Mouse (Mus musculus): Measurements from ENCODE around the gene Hnrnpa2b1. TPM values are rescaled to one million over a fixed set of nuclear protein-coding genes. Genes with fewer than 3 reads are reported as not detected.
"Not testable (repeated sequence)": the region's sequence is repeated elsewhere in the genome, so short reads cannot be mapped to it uniquely, and the experiment has no call there.

Hnrnpa2b1 gene
- total RNA-seq (2021) = 100 to 1,000 TPM; 301 to 314 TPM
- long read RNA-seq, experiment 1, transcript Hnrnpa2b1-204 (11 exons, 1,638 nt) = major isoform, 102 of 1,489 reads
- long read RNA-seq, experiment 1, transcript Hnrnpa2b1-203 (12 exons, 1,728 nt) = minor isoform, 13 of 1,489 reads
- long read RNA-seq, experiment 1, transcript Hnrnpa2b1-210 (10 exons, 1,518 nt) = minor isoform, 18 of 1,489 reads
- long read RNA-seq, experiment 1, transcript Hnrnpa2b1-202 (12 exons, 1,662 nt) = minor isoform, 13 of 1,489 reads
- long read RNA-seq, experiment 1, partial matches to known transcripts = 1,199 of 1,489 reads
- long read RNA-seq, experiment 1, other reads (novel, unspliced or antisense) = 141 of 1,489 reads
- long read RNA-seq, experiment 2, transcript Hnrnpa2b1-202 (12 exons, 1,662 nt) = minor isoform, 7 of 885 reads
- long read RNA-seq, experiment 2, transcript Hnrnpa2b1-204 (11 exons, 1,638 nt) = major isoform, 100 of 885 reads
- long read RNA-seq, experiment 2, transcript Hnrnpa2b1-210 (10 exons, 1,518 nt) = minor isoform, 26 of 885 reads
- long read RNA-seq, experiment 2, transcript Hnrnpa2b1-203 (12 exons, 1,728 nt) = minor isoform, 19 of 885 reads
- long read RNA-seq, experiment 2, partial matches to known transcripts = 597 of 885 reads
- long read RNA-seq, experiment 2, other reads (novel, unspliced or antisense) = 134 of 885 reads

- DNase-seq = peak; percentile 97
These were observed at the start of gene Hnrnpa2b1 for GRCm38 (mm10) chr6:51469715-51470310. Gene Hnrnpa2b1 (minus strand): TSS chr6:51469894.

DNA sequence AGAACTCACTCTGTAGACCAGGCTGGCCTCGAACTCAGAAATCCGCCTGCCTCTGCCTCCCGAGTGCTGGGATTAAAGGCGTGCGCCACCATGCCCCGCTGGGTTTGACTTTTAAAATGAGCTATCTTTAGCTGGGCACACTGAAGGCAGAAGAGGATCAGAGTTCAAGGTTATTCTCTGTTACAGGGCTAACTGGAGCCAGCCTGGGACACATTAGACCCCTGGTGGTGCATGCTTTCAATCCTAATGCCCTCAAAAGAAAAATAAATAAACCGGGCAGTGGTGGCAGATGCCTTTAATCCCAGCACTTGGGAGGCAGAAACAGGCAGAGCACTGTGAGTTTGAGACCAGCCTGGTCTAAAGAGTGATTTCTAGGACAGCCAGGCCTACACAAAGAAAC, 45.2 kb upstream of the Hnrnpa2b1 start:
- DNase-seq = no peak

DNA sequence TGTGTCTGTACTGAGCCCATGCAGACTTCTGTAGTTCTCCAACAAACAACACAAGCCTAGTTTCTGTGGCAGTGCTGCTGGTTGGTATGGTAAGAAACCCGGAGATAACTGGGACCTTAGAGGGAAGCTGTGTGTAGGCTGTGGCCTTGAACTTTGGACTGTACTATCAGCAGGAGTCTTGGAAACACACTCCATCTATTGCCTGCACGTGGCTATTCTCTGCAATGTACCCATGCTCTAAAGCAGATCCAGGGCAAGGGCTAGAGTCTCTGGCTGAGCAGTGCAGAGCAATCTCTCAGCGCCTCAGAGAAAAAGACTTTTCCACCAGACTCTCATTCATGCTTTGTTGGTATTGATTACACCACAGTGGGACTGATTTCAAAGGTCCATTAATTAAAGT, 44.1 kb upstream of the Hnrnpa2b1 start:
- no peak for DNase-seq

DNA sequence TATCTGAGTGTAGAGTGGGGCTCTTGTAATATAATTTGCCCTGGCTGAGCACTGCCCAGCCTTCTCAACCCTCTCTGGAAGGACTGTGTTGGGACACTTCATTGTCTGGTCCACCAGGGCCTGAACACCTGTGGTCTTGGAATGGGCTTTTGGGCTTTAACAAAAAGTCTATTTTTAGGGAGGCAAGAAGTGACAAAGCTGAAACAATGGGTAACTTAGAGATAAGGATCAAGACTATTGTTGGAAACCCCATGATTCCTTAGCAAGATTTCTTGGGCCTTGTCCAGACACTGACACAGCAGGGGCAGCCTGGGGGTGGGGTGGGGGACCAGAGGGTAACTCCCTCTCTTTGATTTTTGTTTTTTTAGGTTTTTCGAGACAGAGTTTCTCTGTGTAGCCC, 41.3 kb upstream of the Hnrnpa2b1 start:
- no peak for DNase-seq

- DNase-seq = no peak
These were observed 40.4 kb upstream of the Hnrnpa2b1 start for GRCm38 (mm10) chr6:51510094-51510493.

DNA sequence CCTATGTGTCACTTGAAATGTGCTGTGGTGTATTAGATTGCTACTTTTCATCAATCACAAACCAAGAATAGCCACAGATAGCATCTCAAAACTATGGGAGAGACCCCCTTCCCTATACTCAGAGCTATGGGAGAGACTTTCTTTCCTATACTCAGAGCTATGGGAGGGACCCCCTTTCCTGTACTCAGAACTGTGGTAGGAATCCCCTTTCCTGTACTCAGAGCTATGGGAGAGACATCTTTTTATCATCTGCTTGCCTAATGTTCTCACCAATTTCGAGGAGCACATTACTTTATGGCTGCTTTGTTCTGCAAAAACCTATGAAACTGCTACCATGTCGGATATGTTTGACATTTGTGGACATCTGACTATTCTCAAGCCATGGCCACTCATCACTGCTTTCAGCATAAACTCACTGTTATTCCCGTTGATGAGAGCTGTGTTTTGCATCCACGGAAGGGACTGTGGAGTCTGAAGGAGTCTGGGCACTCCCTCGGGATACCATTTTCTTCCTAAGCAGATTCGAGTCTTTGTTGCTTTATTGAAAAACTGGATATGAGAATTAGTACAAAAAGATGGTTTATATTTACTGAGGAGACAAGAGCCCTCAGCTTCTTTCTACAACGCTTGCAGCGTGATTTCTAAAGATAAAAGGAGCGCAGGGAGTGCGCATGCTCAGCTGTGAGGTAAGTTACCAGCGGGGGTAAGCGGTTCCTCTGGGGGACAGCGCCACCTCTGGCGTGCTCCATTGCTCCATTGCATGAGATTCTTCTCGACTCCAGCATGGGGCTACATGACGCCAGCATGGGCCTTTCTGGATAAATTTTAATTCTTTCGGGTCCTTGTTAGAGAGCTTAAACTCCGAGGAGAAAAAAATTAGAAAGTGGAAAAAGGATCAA, 39.3 kb upstream of the Hnrnpa2b1 start:
- DNase-seq = peak; percentile 26

DNA sequence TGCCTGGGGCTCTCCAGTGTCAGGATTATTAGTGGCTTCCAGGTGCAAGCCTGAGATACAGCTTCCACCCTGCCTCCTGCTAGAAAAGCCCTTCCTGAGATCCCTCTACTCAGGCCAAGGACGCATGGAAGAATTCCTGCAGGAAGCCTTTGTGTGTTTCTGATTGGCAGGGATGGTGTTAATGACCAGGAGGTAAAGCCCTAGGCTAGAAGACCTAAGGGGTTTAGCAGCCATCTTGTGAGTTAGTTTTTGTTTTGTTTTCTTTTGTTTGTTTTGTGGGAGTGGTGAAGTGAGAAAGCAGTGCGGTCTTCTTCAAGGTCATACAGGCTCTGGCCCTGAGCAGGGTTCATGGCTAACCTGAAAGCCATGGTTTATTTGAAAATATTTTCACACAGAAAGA, 37.9 kb upstream of the Hnrnpa2b1 start:
- no peak for DNase-seq

DNA sequence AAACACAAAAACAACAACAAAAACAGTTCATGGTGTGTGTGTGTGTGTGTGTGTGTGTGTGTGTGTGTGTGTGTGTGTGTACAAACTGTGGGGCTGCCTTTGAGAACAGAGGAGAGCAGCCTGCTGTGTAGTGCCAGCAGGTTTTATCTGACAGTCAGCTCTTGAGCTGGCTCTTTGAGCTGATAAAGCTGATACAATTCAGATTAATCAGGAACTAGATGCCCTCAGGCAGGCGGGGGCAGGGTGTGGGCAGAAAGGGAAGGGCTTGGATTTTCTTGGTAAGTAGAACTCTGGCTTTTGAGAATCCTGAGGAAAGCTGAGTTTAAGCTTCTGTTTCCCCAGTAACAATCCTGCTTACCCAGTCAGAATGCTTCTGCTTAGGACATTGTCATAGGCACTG, 36.0 kb upstream of the Hnrnpa2b1 start:
- DNase-seq = no peak

DNA sequence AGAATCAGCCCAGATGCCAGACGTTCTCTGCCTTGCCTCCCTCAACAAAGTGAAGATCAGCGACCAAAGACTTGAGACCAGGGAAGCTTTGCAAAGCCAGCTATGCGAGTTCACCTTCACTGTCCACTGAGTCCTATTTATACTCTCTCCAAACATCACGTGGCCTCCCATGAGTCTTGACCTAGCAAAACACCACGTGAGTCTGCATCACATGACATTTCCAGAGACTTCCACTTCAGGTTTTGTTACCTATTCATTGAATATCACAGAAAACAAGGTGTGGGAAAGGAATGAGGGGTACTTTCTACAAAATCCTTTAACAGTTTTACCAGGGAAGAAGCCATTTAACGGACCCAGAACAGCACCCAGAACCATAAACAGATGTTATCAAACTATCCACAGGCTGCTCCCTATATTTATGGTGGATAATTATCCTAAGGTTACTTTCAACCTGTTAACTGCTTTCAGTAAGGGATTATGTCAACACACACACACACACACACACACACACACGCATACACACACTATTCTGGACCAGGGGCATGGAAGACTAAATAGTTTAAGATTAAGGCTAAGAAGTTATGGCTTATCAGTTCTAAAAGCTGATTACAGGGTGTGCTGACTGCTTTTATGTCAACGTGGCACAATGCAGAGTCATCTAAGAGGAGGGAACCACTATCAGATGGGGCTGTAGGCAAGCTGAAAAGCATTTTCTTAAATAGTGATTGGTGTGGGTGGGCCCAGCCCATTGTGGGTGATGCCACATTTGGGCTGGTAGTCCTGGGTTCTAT, 27.8 kb upstream of the Hnrnpa2b1 start:
- DNase-seq = no peak

GRCm38 (mm10) chr6:51489787-51490186, 20.1 kb upstream of the Hnrnpa2b1 start:
- DNase-seq = peak; percentile 89

DNA sequence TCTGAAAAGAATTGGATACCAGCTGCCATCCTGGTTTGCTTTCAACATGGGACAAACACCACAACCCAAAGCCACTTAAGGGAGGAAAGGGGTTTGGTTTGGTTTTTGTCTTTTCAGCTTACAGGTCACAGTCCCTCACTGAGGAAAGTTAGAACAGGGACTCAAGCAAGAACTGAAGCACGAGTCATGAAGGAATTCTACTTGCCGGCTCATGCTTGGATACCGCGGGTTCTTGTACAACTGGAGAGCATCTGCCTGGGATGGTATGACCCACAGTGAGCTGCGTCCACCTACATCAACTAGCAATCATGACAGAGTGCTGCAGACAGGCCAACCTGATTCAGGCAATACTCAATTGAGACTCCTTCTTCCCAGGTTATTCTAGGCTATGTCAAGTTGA, 17.0 kb upstream of the Hnrnpa2b1 start:
- no peak for DNase-seq

DNA sequence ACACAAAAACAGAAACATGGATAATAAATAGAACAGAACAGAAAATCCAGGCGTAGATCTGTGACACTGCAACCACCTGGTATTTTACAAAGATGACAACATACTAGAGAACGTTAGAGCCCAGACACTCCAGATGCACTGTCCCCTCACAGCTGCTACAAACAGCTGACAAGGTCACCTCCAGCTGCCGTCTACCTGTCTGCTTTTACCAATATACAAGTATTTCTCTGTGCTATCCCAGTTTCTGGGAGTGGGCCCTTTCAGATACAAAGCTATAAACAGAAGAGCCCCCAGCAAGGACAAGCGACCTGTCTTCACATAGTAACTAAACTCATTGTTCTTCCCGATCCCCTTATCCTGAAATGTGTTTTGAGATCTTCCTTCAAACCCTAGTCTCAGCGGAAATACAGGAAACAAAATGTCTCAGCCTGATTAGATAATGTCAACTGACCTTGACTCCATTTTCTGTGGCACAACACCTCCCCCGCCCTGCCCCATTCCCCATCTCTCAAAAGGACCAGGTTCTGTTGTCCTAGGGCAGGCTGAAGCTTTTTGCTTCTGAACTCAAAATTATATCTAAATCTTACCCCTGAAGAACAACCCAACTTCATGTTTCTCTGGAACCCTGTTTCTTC, 16.5 kb upstream of the Hnrnpa2b1 start:
- DNase-seq = no peak

DNA sequence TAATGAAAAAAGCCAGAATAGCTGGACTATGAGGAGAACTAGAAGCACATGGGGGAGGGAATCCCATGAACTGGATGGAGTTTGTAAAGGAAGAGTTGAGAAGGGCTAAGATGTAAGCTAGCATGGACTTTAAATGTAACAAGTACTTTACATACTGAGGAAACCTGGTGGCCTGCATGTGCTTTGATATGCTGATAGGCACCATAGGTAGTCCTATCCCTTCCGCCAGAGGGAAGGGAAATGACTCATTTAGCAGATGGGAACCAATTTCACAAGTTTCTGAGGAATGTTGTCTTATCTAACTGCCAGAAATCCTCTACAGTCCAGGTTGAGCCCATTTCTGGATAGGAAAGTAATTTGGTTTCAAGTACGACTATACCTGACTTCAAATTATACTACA, 16.0 kb upstream of the Hnrnpa2b1 start:
- DNase-seq = no peak

GRCm38 (mm10) chr6:51484556-51484955, 14.9 kb upstream of the Hnrnpa2b1 start:
- DNase-seq = not testable (repeated sequence)

- no peak for DNase-seq
These were observed 14.2 kb upstream of the Hnrnpa2b1 start for GRCm38 (mm10) chr6:51483861-51484260.

GRCm38 (mm10) chr6:51481548-51481947, 11.9 kb upstream of the Hnrnpa2b1 start:
- DNase-seq = no peak

DNA sequence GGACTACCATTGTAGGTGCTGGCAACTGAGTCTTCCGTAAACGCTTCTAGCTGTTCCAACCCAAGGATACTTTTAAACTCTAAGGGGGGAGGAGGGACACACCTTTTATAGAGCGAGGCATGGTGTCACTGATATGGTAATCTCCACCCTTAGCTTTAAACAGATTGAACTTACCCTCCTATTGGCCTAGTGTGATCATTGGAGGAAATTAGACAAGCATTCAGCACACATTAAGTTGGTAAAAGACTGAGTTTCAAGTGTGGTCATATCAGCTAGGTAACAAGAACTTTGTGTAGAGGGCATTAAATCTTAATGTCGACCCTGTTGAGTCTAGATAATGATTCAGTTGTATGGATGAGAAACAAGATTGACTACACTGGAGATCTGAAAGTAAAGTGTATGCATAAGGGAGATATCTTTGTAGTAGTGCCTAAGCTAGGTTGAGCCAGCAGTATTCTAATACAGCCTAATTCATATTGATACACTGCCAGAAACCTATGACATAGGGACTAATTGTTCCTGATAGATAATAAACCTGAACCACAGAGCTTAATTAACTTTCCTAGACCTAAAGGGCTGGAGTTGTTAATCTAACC, 9.5 kb upstream of the Hnrnpa2b1 start:
- DNase-seq = no peak

DNA sequence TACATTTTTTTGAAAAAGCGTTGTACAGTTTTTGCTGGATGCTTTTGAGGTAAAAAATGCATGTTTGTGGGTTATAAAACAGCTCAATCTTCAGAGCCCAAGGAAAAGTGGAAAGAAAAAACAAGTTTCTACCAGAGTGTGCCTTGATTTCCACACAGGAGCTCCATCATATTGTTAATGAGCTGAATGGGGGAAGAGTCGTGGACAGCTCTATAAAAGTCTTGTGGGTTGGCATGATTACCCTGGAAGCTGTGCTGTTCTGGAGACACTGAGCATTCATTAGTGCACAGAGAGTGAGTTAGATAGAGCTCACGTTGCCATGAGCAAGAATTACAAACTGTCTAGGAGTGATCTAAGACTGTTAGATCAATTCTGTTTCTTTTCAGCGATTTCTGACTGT, 2.5 kb upstream of the Hnrnpa2b1 start:
- no peak for DNase-seq

GRCm38 (mm10) chr6:51471782-51472181, 2.1 kb upstream of the Hnrnpa2b1 start:
- no peak for DNase-seq

GRCm38 (mm10) chr6:51471179-51471505, 1.4 kb upstream of the Hnrnpa2b1 start:
- no peak for DNase-seq

Data from gastrocnemius, postnatal 25 days (tissue).